Mouse (Mus musculus): ENCODE data around the gene Pnrc2.

The Pnrc2 gene

DNA sequence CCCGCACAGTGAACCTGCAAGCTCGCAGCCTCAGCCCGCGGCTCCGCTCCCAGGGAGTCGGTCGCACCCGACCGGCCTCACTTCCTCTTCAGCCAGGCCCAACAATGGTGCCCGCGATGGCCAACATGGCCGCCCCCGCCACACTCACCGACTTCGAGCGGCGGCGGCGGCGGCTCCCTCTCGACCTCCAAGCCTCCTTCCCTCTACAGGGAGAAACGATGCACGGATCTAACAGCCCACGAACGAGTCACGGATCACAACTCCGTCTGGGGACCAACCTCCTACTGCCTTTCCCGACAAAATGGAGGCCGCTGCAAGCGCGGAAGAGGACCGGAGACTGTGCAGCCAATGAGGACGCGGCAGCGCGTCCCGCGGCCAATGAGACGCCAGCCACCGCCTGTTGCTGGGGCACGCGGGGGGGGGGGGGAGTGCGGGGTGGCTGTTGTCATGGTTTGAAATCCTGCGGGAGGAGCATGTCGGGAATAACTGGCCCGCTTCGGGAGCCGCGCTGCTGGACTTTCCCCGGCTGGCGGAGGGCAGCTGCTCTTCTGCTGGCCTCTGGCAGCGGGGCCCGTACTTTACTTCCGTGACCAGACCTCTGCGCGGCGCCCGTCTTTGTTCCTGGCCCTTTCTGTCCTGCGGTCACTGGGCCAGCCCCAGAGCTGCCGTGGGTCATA lies at the start of gene Pnrc2:
Gene Pnrc2, minus strand, starts transcription at position 325 of the 677 bp plus-strand sequence.
- peak; percentile 93 for DNase-seq (ENCODE audit: low read depth, low spot score)

DNA sequence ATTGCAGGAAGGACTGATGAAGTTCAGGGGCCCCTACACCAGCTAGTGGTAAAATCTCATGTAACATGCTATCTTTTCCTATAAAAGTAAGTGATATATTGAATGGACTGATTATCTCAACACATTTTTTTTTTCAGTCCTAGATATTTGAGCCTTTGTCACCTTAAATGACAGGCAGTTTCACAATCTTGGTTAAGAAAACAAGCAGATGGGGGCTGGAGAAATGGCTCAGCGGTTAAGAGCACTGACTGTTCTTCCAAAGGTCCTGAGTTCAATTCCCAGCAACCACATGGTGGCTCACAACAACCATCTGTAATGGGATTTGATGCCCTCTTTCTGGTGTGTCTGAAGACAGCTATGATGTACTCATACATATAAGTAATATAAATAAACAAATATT lies 48.5 kb upstream of the Pnrc2 start:
- DNase-seq (ENCODE audit: low read depth, low spot score): no peak

GRCm38 (mm10) chr4:135921257-135922120 lies 47.8 kb upstream of the Pnrc2 start:
- no peak for DNase-seq (ENCODE audit: low read depth, low spot score)

- DNase-seq (ENCODE audit: low read depth, low spot score): peak; percentile 98
These were observed 46.9 kb upstream of the Pnrc2 start, which contains the start of gene Fuca1 for GRCm38 (mm10) chr4:135920304-135921241. Gene Fuca1, plus strand, starts transcription at chr4:135920735.

- DNase-seq (ENCODE audit: low read depth, low spot score): no peak
These were observed 45.6 kb upstream of the Pnrc2 start for GRCm38 (mm10) chr4:135919280-135919639.

DNA sequence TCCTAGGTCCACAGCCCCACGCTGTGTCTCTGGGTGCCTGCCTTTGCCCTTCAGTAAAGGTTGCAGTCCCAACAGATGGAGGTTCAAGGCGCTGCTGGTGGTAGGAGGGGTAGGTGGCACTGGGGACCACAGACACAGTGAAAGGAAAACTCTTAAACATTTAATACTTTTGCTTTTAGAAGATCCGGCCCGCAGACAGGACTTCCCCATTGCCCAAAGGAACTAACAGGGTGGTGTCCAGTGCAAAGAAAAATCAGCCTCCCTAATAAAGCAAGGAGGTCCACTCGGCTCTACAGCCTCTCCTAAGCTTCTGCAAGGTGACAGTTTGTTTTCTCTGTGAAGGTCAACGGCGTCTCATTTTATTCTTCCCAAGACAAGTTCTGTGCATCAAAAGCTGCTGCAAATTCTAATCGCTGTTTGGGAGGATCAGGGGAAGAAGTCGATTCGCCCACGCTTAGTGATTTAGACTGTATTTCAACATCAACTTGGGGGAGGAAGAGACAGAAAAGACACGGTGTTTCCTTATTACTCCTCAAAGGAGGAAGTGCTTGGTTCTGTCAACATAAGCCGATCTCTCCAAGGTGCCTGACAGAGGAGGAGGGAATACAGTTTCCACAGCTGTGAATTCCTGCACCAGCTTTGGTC lies 45.1 kb upstream of the Pnrc2 start:
- DNase-seq (ENCODE audit: low read depth, low spot score): no peak

GRCm38 (mm10) chr4:135913433-135913832 lies 39.8 kb upstream of the Pnrc2 start:
- no peak for DNase-seq (ENCODE audit: low read depth, low spot score)

- no peak for DNase-seq (ENCODE audit: low read depth, low spot score)
These were observed 39.2 kb upstream of the Pnrc2 start for GRCm38 (mm10) chr4:135912835-135913234.

- no peak for DNase-seq (ENCODE audit: low read depth, low spot score)
These were observed 38.5 kb upstream of the Pnrc2 start for GRCm38 (mm10) chr4:135912164-135912563.

DNA sequence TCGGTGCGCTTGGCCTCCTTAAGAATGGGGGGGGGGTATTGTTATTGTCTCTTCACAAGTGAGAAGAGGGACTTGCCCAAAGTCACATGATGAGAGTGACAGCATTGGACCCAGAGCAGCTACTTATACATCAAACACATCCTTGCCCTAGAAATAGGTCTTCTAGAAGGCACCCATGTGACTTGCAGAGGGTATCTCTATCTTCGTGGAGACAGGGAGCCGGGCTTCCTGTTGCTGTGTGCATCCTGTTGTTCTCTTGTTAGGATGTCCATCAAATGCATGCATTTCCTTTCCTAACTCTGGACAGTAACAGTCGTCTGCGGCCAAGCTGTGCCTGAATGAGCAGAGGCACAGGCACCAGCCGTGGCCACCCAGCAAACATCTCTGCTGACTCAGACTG lies 37.9 kb upstream of the Pnrc2 start:
- DNase-seq (ENCODE audit: low read depth, low spot score): no peak

DNA sequence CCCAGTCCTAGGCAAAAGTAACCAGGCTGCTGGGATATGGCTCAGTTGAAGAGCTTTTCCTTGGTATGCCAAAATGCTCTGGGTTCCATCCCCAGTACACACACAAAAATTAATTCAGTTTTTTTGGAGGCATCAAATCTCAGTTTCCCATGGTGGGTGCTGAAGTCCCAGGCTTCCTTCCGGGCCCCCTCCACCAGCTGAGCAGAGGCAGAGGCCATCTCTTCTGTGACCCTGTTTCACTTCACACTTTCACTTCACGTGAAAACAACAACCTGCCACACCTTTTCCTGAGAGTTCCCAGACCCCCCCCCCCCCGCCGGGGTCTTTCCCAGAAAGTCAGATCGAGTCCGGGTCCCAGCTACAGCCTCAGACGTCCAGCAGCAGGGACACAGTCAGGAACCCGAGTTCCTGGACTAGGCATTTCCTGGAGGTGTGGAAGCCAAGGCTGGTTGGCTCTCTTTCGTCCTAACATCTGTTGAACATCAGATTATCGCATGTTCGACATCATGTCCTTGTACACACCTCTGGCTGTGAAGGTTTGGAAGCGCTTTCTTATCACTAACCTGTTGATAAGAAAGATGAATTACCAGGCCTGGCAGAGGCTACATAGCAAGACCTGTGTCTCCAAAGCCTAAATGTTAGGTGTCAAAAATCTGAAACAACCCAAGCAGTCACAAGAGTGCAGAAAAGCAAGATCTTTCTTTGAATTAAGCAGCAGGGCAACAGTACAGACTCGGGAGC lies 35.8 kb upstream of the Pnrc2 start:
- DNase-seq (ENCODE audit: low read depth, low spot score): no peak

DNA sequence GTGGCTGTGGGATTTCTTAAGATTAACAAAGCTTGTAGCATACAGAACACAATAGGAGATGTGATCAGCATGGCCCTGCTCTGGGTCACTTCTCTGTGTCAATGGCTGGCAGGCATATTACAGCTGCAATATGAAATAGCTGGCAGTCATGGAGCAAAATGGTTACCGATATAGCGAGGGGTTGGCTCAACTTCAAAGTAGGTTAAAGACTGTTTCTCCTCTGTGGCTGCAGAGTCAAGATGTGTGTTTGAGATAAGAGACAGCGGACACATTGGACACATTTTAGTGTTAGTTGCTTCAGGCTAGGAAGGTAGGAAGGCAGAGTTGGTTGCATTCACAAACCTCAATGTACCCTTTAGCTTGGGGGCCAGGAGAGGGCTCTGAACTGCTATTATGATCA lies 33.0 kb upstream of the Pnrc2 start:
- no peak for DNase-seq (ENCODE audit: low read depth, low spot score)

DNA sequence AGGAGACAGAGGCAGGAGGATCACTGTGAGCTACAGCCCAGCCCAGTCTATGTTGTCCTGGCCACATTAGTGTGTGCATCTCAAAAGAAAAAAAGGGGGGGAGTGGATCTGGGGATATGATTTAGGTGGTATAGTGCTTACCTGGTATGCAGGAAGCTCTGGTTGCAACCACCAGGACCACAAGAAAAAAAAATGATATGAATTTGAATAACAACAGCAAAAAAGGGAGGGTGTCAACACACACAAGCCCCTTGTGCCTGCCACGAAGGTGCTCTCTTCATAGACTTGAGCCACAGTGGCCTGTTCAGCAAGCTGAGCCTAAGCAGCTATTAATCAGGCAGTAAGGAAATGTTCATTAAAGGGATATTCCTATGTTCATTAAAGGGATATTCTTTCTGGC lies 31.2 kb upstream of the Pnrc2 start:
- DNase-seq (ENCODE audit: low read depth, low spot score): no peak

GRCm38 (mm10) chr4:135902606-135903242 lies 29.1 kb upstream of the Pnrc2 start:
- DNase-seq (ENCODE audit: low read depth, low spot score): no peak

DNA sequence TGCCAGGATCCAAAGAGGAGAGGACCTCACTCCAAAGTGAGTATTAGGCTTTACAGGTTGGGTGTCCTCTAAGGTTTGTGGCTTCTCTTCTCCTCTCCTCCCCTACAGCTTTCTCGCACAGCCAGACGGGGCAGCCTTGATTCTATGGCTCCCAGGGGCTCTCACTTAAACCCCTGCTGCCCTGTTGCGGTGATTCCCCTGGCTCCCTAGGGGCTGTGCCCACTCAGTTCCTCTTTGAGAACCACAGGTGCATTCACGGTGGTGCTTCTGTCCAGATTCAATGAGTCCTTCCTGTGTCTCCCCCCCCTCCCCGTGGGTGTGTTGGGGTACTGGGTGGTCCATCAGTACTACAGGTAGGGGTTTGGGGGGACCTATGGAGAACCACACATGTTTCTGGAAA lies 26.4 kb upstream of the Pnrc2 start:
- no peak for DNase-seq (ENCODE audit: low read depth, low spot score)

- DNase-seq (ENCODE audit: low read depth, low spot score): no peak
These were observed 25.4 kb upstream of the Pnrc2 start for GRCm38 (mm10) chr4:135899050-135899448.

DNA sequence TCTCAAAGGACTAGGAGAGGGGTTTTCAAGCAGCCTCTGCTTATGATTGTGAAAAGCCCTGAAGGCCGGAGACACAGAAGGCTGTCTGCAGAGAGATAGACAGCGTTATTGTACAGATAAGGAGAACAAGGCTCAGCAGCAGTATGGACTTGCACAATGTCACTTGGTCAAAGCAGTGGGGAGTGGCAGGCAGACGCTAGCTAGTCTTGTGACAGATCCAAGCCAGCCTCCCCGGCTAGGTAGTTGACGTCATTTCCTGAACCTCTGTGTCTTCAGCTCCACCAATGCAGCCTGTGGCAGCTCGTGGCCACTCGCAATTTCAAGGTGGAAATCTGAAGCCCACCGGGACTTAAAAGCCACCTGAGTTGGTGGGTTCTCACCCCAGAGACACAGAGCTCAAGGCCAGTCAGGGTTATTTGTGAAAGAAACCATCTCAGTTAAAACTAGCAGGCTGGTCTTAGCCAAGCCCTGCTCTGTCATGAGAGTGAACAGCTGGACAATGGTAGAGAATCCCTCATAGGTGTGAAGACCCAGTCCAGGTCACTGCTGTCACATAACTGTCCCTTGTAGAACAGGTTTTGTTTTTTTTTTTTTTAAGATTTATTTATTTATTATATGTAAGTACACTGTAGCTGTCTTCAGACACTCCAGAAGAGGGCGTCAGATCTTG lies 24.9 kb upstream of the Pnrc2 start:
- peak; percentile 75 for DNase-seq (ENCODE audit: low read depth, low spot score)

DNA sequence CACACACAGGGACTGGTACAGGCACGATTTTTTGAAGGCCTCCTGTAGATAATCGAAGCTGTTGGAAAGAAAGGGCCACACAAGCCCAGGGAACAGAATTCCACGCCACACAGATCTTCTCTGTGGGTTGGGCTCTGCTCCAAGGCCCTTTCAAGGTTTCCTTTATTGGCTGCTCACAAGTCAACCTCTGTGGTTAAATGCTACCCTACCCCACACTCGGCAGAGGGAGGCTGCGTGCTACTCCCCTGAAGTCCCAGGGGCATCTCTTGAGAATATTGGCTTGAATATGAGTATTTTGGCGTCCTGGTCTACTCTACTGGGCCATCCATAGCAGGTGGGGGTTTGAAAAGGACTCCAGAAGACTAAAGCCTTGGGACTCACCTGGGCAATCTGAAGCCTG lies 22.5 kb upstream of the Pnrc2 start:
- no peak for DNase-seq (ENCODE audit: low read depth, low spot score)

DNA sequence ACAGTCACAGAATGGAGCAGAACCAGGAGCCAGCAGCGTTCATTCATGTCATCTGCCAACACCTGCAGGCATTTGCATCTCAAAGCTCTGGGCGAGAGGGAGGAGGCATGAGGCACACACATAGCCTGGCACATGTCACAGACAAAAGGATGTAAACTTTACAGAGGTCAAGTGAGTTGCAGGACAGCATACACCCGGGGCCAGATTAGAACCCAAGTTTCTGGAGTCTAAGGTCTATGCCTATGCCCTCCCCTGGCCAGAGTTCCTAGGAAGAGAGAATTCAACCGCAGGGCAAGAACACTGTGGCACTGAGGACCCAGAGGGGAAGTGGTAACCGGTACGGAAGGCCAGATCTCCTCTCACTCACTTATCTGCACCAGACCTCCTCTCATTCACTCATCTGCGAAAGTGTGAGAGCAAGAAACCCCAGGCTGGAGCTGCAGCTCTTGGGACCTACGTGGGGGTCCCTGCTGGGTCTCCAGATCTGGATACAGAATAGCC lies 21.5 kb upstream of the Pnrc2 start, which contains the start of gene Cnr2:
Gene Cnr2, plus strand, starts transcription at position 324 of the 501 bp plus-strand sequence.
- no peak for DNase-seq (ENCODE audit: low read depth, low spot score)
